Mouse (Mus musculus) thymus, adult 2 months (tissue): ENCODE measurements at regions not wholly inside any gene's neighbourhood (a gene's known extent, or its start where the extent isn't known, plus 50 kb on each side); places are given as distances from the start of the nearest gene placed in this dataset.

Experiments used
- CTCF ChIP-seq: fragments of 200-500 bp; IDR thresholded peaks from 2 replicates; pipeline ENCODE4 v1.5.1; 2012; ENCODE audit warnings: mild to moderate bottlenecking, control low read depth, low read length, moderate library complexity, borderline replicate concordance; ENCODE audit not compliant: control insufficient read depth, poor library complexity, insufficient read depth; ENCODE audit errors: extremely low read depth
- POLR2A ChIP-seq: fragments of 200-500 bp; IDR thresholded peaks from 2 replicates; pipeline ENCODE4 v1.6.1; 2012; ENCODE audit warnings: mild to moderate bottlenecking, low read length, control low read depth, moderate library complexity; ENCODE audit not compliant: control insufficient read depth, poor library complexity, insufficient read depth; ENCODE audit errors: extremely low read depth

DNA sequence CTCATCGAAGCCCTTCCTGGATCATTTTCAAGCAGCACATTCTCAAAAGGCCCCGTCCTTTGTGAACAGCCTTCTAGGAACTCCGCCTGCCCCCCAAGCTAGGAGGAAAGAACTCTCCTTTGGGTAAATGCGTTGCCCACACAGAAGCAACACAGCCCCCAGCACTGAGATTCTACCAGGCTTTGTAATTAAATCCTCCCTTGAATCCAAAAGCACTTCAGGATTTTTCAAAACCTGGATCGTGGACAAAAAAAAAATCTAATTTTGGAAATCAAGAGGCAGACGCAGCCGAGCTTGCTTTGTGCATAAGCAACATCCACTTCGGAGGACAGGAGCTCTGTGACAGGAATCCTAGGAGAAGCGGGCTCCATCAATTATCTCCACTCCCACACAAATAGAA, 183.6 kb upstream of the Ercc4 start:
- TF ChIP-seq CTCF = no peak
- TF ChIP-seq POLR2A = no peak
